Mouse (Mus musculus) small intestine, adult 2 months (tissue): ENCODE results near the gene Gm3415. TPM values are rescaled to one million over a fixed set of nuclear protein-coding genes. Genes with fewer than 3 reads are reported as not detected.
"Not testable (repeated sequence)": the region's sequence is repeated elsewhere in the genome, so short reads cannot be mapped to it uniquely, and the experiment has no call there.

Source experiments
- H3K27ac ChIP-seq: fragments of 200-500 bp; 2 replicates; pipeline ENCODE4 v1.5.1; 2012; ENCODE audit warnings: low read depth, low read length, control low read depth, inconsistent platforms; ENCODE audit not compliant: insufficient read depth
- H3K27me3 ChIP-seq: fragments of 200-500 bp; 2 replicates; pipeline ENCODE4 v1.6.1; 2012; ENCODE audit warnings: mild to moderate bottlenecking, moderate library complexity, low read length, inconsistent platforms; ENCODE audit not compliant: control insufficient read depth, insufficient read depth
- H3K36me3 ChIP-seq: fragments of 200-500 bp; 2 replicates; pipeline ENCODE4 v1.6.1; 2012; ENCODE audit warnings: mild to moderate bottlenecking, low read length, control low read depth, inconsistent platforms; ENCODE audit not compliant: control insufficient read depth, insufficient read depth
- H3K4me1 ChIP-seq: fragments of 200-500 bp; 2 replicates; pipeline ENCODE4 v1.6.1; 2012; ENCODE audit warnings: low read length, inconsistent platforms, mixed read lengths; ENCODE audit not compliant: control insufficient read depth, insufficient read depth, insufficient read length
- H3K4me3 ChIP-seq: fragments of 200-500 bp; 2 replicates; pipeline ENCODE4 v1.5.1; 2012; ENCODE audit warnings: low read depth, mild to moderate bottlenecking, control low read depth, inconsistent platforms, low read length, moderate library complexity
- CTCF ChIP-seq: fragments of 200-500 bp; IDR thresholded peaks from 2 replicates; pipeline ENCODE4 v1.5.1; 2012; ENCODE audit warnings: low read depth, mild to moderate bottlenecking, control low read depth, inconsistent platforms, low read length, moderate library complexity, mixed read lengths; ENCODE audit not compliant: insufficient replicate concordance, insufficient read length; ENCODE audit errors: extremely low read depth
- POLR2A ChIP-seq: fragments of 200-500 bp; IDR thresholded peaks from 2 replicates; pipeline ENCODE4 v1.6.1; 2012; ENCODE audit warnings: low read depth, mild to moderate bottlenecking, control low read depth, inconsistent platforms, low read length, moderate library complexity
- WGBS: fragments of 180-500 bp; shearing (Covaris S2); methylation state at CpG from one replicate; pipeline ENCODE4 v1.1.7; 2018; 5-methylcytosine and 5-hydroxymethylcytosine counted together
- polyA plus RNA-seq: library from polyadenylated mRNA; depleted of rRNA; stranded (reverse); fragments of >200 nt; gene quantifications from 2 replicates; pipeline ENCODE4 v1.2.3, GENCODE M21; 2012

Gene Gm3415
- polyA plus RNA-seq, 1 experiment = not detected

GRCm38 (mm10) chr5:146596612-146597502 lies 40.9 kb downstream of the Gm3415 start:
- no peak overlapping the region for H3K4me3 ChIP-seq
- TF ChIP-seq CTCF (no peak), POLR2A (no peak)
- H3K27ac ChIP-seq = no peak overlapping the region
- 59% methylated on average over 18 of the region's 18 CpGs for WGBS
- H3K36me3 ChIP-seq = no peaks in the 10 kb centered on the region
- H3K4me1 ChIP-seq = no peaks in the 10 kb centered on the region
- no peaks in the 10 kb centered on the region for H3K27me3 ChIP-seq

GRCm38 (mm10) chr5:146597503-146597874 lies 41.6 kb downstream of the Gm3415 start:
- Histone ChIP-seq H3K4me3 (no peak overlapping the region), H3K27me3 (no peaks in the 10 kb centered on the region), H3K36me3 (no peaks in the 10 kb centered on the region), H3K27ac (no peak overlapping the region), H3K4me1 (no peaks in the 10 kb centered on the region)
- no peak for TF ChIP-seq CTCF
- TF ChIP-seq POLR2A = no peak
- 82% methylated on average over 10 of the region's 10 CpGs for WGBS

- TF ChIP-seq CTCF (no peak), POLR2A (no peak)
- WGBS = 73% methylated on average over 27 of the region's 27 CpGs
- no peaks in the 10 kb centered on the region for H3K36me3 ChIP-seq
- no peaks in the 10 kb centered on the region for H3K4me1 ChIP-seq
- H3K27ac ChIP-seq = no peak overlapping the region
- no peaks in the 10 kb centered on the region for H3K27me3 ChIP-seq
- H3K4me3 ChIP-seq = no peak overlapping the region
Observed at GRCm38 (mm10) chr5:146598215-146599119, 42.5 kb downstream of the Gm3415 start.

GRCm38 (mm10) chr5:146599216-146599615 lies 43.3 kb downstream of the Gm3415 start:
- WGBS = 78% methylated on average over 7 of the region's 7 CpGs
- not testable (repeated sequence) for H3K36me3 ChIP-seq, H3K27ac ChIP-seq, H3K4me3 ChIP-seq, H3K4me1 ChIP-seq, H3K27me3 ChIP-seq

- no peak overlapping the region for H3K27ac ChIP-seq
- no peak for TF ChIP-seq POLR2A
- TF ChIP-seq CTCF = no peak
- H3K4me1 ChIP-seq = no peaks in the 10 kb centered on the region
- H3K27me3 ChIP-seq = no peaks in the 10 kb centered on the region
- no peak overlapping the region for H3K4me3 ChIP-seq
- WGBS = 35% methylated on average over 5 of the region's 5 CpGs
- no peaks in the 10 kb centered on the region for H3K36me3 ChIP-seq
Observed at GRCm38 (mm10) chr5:146599970-146600369, 44.0 kb downstream of the Gm3415 start.

- Histone ChIP-seq H3K27ac (no peak overlapping the region), H3K4me3 (no peak overlapping the region), H3K4me1 (no peaks in the 10 kb centered on the region), H3K36me3 (no peaks in the 10 kb centered on the region), H3K27me3 (no peaks in the 10 kb centered on the region)
- TF ChIP-seq POLR2A = no peak
- no peak for TF ChIP-seq CTCF
- WGBS = 61% methylated on average over 5 of the region's 5 CpGs
Observed at GRCm38 (mm10) chr5:146606221-146606620, 50.3 kb downstream of the Gm3415 start.

- 87% methylated on average over 5 of the region's 5 CpGs for WGBS
- TF ChIP-seq CTCF = no peak
- TF ChIP-seq POLR2A = no peak
- H3K27me3 ChIP-seq = no peaks in the 10 kb centered on the region
- no peak overlapping the region for H3K4me3 ChIP-seq
- H3K4me1 ChIP-seq = no peaks in the 10 kb centered on the region
- H3K27ac ChIP-seq = no peak overlapping the region
- no peaks in the 10 kb centered on the region for H3K36me3 ChIP-seq
Observed at GRCm38 (mm10) chr5:146606895-146607294, 51.0 kb downstream of the Gm3415 start.
